Mouse (Mus musculus) forebrain, embryonic 15.5 days (tissue): ENCODE results near the gene Scaf11. TPM values are rescaled to one million over a fixed set of nuclear protein-coding genes. Genes with fewer than 3 reads are reported as not detected.

Experiments
- ATAC-seq: fragments of 200-750 bp; cut with Nextera tagmentation; replicated peaks from 2 replicates; pipeline ENCODE4 v1.8.0; 2017; ENCODE audit warnings: mild to moderate bottlenecking, moderate TSS enrichment, moderate library complexity
- H3K27ac ChIP-seq: fragments of 300-500 bp; sonication (generic); replicated peaks from 2 replicates; pipeline ENCODE4 v1.5.1; 2015; ENCODE audit warnings: mild to moderate bottlenecking, inconsistent platforms
- H3K27me3 ChIP-seq: fragments of 300-500 bp; sonication (generic); 2 replicates; pipeline ENCODE4 v1.6.1; 2015; ENCODE audit warnings: inconsistent platforms
- H3K36me3 ChIP-seq: fragments of 300-500 bp; sonication (generic); 2 replicates; pipeline ENCODE4 v1.6.1; 2015; ENCODE audit warnings: mild to moderate bottlenecking, inconsistent platforms
- H3K4me1 ChIP-seq: fragments of 300-500 bp; sonication (generic); 2 replicates; pipeline ENCODE4 v1.6.1; 2015; ENCODE audit warnings: inconsistent platforms
- H3K4me2 ChIP-seq: fragments of 300-500 bp; sonication (generic); replicated peaks from 2 replicates; pipeline ENCODE4 v1.6.1; 2015; ENCODE audit warnings: mild to moderate bottlenecking, inconsistent platforms
- H3K4me3 ChIP-seq: fragments of 300-500 bp; sonication (generic); 2 replicates; pipeline ENCODE4 v1.5.1; 2015; ENCODE audit warnings: mild to moderate bottlenecking, inconsistent platforms
- H3K9ac ChIP-seq: fragments of 300-500 bp; sonication (generic); replicated peaks from 2 replicates; pipeline ENCODE4 v1.6.1; 2015; ENCODE audit warnings: mild to moderate bottlenecking, inconsistent platforms
- H3K9me3 ChIP-seq: fragments of 300-500 bp; sonication (generic); 2 replicates; pipeline ENCODE4 v1.6.1; 2016; ENCODE audit warnings: inconsistent platforms
- WGBS: fragments of 180-500 bp; shearing (Covaris S2); methylation state at CpG from one replicate; pipeline ENCODE4 v1.1.7; 2015; ENCODE audit warnings: mixed read lengths; 5-methylcytosine and 5-hydroxymethylcytosine counted together
- polyA plus RNA-seq: library from polyadenylated mRNA; unstranded; fragments of >200 nt; fragmentation: Nextera tagmentation; extraction: Ambion mirVana; gene quantifications from 2 replicates; pipeline ENCODE4 v1.2.1, GENCODE M21; 2015

The Scaf11 gene
- polyA plus RNA-seq, 1 experiment from 2014 or later: 57.9 TPM

- peaks cover 32% of the 10 kb centered on the region for H3K36me3 ChIP-seq
- H3K9ac ChIP-seq: no peak overlapping the region
- no peaks in the 10 kb centered on the region for H3K27me3 ChIP-seq
- no peak overlapping the region for H3K27ac ChIP-seq
- no peaks in the 10 kb centered on the region for H3K9me3 ChIP-seq
- WGBS: 93% methylated on average over 1 of the region's 1 CpGs
- no peak for ATAC-seq
- no peak overlapping the region for H3K4me3 ChIP-seq
- no peaks in the 10 kb centered on the region for H3K4me1 ChIP-seq
- H3K4me2 ChIP-seq: no peak overlapping the region
Measured at GRCm38 (mm10) chr15:96434202-96434601, 26.4 kb downstream of the Scaf11 start.

DNA sequence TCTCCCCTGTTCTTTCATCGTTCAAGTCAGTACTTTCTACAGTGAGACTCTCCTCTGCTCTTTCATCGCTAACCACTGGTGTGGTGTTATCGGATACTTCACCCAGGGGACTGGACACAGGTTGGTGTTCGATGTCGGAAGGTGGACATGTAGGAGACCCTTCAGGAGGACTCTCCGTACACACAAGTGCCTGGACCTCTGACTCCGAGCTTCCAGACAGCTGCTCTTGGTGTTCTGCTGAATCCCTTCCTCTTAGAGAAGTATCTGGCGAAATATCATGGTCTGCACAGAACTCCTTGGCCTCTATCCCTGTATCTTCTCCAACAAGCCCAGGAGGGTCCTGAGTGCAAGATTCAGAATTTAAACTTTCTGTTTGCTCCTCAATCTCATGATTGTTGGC is 40.7 kb downstream of the Scaf11 start:
- WGBS: 94% methylated on average over 8 of the region's 8 CpGs

DNA sequence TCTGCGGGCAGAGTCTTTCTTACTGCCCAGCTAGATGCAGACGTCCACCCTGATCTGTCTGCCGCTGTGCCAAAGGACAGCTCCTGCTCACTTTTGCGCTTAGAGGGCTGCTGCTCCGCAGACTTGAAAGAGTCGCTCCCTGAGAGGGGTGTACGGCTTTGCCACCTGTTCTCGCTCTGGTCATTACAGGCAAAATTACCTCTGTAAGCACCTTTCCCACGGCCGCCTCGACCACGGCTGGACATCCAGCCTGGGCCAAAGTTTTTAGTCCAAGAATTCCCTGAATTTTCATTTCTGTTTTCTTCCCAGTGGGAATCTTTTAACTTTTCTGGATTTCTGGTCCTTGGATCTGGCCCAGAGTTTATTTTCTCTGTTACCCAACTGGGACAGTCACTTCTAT is 42.5 kb downstream of the Scaf11 start:
- no peaks in the 10 kb centered on the region for H3K9me3 ChIP-seq
- H3K27me3 ChIP-seq: no peaks in the 10 kb centered on the region
- H3K4me2 ChIP-seq: no peak overlapping the region
- H3K4me1 ChIP-seq: no peaks in the 10 kb centered on the region
- H3K36me3 ChIP-seq: peaks cover 80% of the 10 kb centered on the region
- H3K27ac ChIP-seq: no peak overlapping the region
- no peak overlapping the region for H3K4me3 ChIP-seq
- H3K9ac ChIP-seq: no peak overlapping the region
- 93% methylated on average over 12 of the region's 12 CpGs for WGBS
- ATAC-seq: no peak

More for the DNA sequence above, 40.7 kb downstream of the Scaf11 start:
- no peak overlapping the region for H3K4me3 ChIP-seq
- no peak overlapping the region for H3K4me2 ChIP-seq
- H3K36me3 ChIP-seq: peaks cover 67% of the 10 kb centered on the region
- no peak overlapping the region for H3K9ac ChIP-seq
- H3K27me3 ChIP-seq: no peaks in the 10 kb centered on the region
- no peaks in the 10 kb centered on the region for H3K4me1 ChIP-seq
- ATAC-seq: no peak
- H3K27ac ChIP-seq: no peak overlapping the region
- H3K9me3 ChIP-seq: no peaks in the 10 kb centered on the region

DNA sequence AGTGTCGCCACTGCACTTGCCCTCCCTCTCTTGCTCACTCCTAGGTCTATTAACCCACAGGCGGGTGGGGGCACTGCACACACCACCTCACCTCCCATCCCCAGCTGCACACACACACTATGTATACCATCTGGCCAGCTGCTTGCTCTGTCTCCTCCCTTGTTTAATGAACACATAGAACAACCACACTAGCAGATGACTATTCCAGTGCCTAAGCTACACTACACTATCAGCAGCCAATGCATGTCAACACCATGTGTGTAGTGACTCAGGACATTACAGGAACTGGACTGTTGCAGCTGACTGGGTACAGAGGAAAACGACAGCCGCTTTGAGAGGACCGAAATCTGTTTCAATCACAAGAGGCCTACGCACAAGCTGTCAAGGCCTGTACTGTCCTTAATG is 51.9 kb downstream of the Scaf11 start:
- Histone ChIP-seq H3K27ac (no peak overlapping the region), H3K9me3 (no peaks in the 10 kb centered on the region), H3K36me3 (peaks cover 31% of the 10 kb centered on the region), H3K9ac (no peak overlapping the region), H3K4me2 (no peak overlapping the region), H3K27me3 (no peaks in the 10 kb centered on the region), H3K4me1 (no peaks in the 10 kb centered on the region), H3K4me3 (no peak overlapping the region)
- 93% methylated on average over 6 of the region's 6 CpGs for WGBS
- 0 out of 2 replicates have a peak, but pooled peaks have one; percentile 38 for ATAC-seq

DNA sequence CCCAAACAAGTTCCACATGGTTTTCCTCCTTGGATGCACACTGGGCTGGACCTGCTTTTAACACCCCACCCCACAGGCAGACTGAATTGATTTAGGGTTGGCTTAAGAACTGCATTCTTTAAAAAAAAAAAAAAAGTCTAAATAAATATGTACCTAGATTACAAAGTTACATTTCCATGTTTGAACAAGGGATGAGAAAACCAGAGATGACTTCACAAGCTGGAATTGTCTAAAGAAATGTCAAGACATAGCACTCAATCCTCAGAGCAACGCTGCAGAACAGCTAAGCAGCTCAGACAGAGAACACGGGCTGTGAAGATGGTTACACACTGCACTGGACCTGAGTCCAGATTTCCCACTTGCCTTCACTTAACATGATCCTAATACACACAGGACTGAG is 53.5 kb downstream of the Scaf11 start:
- ATAC-seq: no peak
- peaks cover 32% of the 10 kb centered on the region for H3K36me3 ChIP-seq
- no peak overlapping the region for H3K9ac ChIP-seq
- no peaks in the 10 kb centered on the region for H3K4me1 ChIP-seq
- H3K4me2 ChIP-seq: no peak overlapping the region
- no peak overlapping the region for H3K4me3 ChIP-seq
- whole genome bisulfite sequencing: 87% methylated on average over 2 of the region's 2 CpGs
- H3K27me3 ChIP-seq: no peaks in the 10 kb centered on the region
- H3K27ac ChIP-seq: no peak overlapping the region
- H3K9me3 ChIP-seq: no peaks in the 10 kb centered on the region

DNA sequence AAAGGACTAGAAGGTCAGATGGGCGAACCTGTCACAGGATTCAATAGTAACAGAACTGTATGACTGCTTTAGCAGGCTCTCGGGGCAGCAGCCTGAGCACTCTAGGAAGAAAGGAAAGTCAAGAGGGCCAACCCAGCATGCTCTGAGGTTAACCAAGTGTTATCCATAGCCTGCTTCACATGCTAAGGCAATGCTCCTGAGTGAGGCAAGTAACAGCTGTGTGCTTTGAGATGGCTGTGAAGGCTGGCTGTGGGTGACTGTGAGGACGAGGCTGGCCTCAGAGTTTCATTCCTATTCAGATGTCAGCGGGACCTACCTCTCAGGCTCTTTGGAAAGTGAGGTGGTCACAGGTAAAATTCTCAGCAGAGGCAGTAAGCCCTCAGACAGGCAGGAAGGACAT is 54.4 kb downstream of the Scaf11 start:
- no peak for ATAC-seq
- Histone ChIP-seq H3K4me2 (no peak overlapping the region), H3K4me1 (no peaks in the 10 kb centered on the region), H3K27ac (no peak overlapping the region), H3K9ac (no peak overlapping the region), H3K9me3 (no peaks in the 10 kb centered on the region), H3K36me3 (peaks cover 35% of the 10 kb centered on the region), H3K27me3 (no peaks in the 10 kb centered on the region), H3K4me3 (no peak overlapping the region)
- 76% methylated on average over 4 of the region's 4 CpGs for WGBS

GRCm38 (mm10) chr15:96405548-96405947 is 55.1 kb downstream of the Scaf11 start:
- Histone ChIP-seq H3K4me3 (no peak overlapping the region), H3K9ac (no peak overlapping the region), H3K27me3 (no peaks in the 10 kb centered on the region), H3K4me1 (no peaks in the 10 kb centered on the region), H3K9me3 (no peaks in the 10 kb centered on the region), H3K4me2 (no peak overlapping the region), H3K36me3 (peaks cover 35% of the 10 kb centered on the region), H3K27ac (no peak overlapping the region)
- no peak for ATAC-seq
- WGBS: 87% methylated on average over 5 of the region's 5 CpGs

GRCm38 (mm10) chr15:96398333-96398732 is 62.3 kb downstream of the Scaf11 start:
- Histone ChIP-seq H3K9ac (no peak overlapping the region), H3K9me3 (no peaks in the 10 kb centered on the region), H3K36me3 (peaks cover 48% of the 10 kb centered on the region), H3K4me2 (no peak overlapping the region), H3K4me3 (no peak overlapping the region), H3K27ac (no peak overlapping the region), H3K27me3 (no peaks in the 10 kb centered on the region), H3K4me1 (no peaks in the 10 kb centered on the region)
- no peak for ATAC-seq
- 81% methylated on average over 10 of the region's 10 CpGs for WGBS

- Histone ChIP-seq H3K36me3 (peaks cover 48% of the 10 kb centered on the region), H3K4me3 (no peak overlapping the region), H3K4me2 (no peak overlapping the region), H3K9ac (no peak overlapping the region), H3K4me1 (no peaks in the 10 kb centered on the region), H3K9me3 (no peaks in the 10 kb centered on the region), H3K27ac (no peak overlapping the region), H3K27me3 (no peaks in the 10 kb centered on the region)
- ATAC-seq: no peak
- WGBS: 87% methylated on average over 8 of the region's 8 CpGs
Measured at GRCm38 (mm10) chr15:96396641-96397344, 63.9 kb downstream of the Scaf11 start.

GRCm38 (mm10) chr15:96395071-96395470 is 65.6 kb downstream of the Scaf11 start:
- Histone ChIP-seq H3K4me3 (no peak overlapping the region), H3K4me1 (no peaks in the 10 kb centered on the region), H3K9ac (no peak overlapping the region), H3K27ac (no peak overlapping the region), H3K36me3 (peaks cover 56% of the 10 kb centered on the region), H3K4me2 (no peak overlapping the region), H3K9me3 (no peaks in the 10 kb centered on the region), H3K27me3 (no peaks in the 10 kb centered on the region)
- 95% methylated on average over 6 of the region's 6 CpGs for WGBS
- no peak for ATAC-seq

DNA sequence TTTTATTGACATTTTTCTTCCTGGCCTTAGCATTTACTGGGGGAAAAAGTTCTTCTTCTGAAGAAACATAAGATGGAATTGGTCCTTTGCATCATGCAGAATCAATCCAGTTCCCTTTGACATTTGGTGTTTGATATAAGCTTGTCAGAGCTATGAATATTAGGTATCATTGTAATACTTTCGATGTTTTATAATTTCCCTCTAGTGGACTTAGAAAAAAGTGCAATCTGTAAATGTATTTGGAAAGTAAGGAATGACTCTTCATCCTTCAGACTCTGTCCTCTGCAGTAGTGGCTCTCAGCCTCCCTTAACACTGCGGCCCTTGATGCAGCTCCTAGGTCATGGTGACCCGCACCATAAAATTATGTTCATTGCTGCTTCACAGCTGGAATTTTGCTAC is 67.8 kb downstream of the Scaf11 start:
- WGBS: 93% methylated on average over 3 of the region's 3 CpGs
- no peaks in the 10 kb centered on the region for H3K27me3 ChIP-seq
- no peak overlapping the region for H3K4me2 ChIP-seq
- H3K9ac ChIP-seq: no peak overlapping the region
- H3K27ac ChIP-seq: no peak overlapping the region
- peaks cover 55% of the 10 kb centered on the region for H3K36me3 ChIP-seq
- no peak overlapping the region for H3K4me3 ChIP-seq
- no peaks in the 10 kb centered on the region for H3K9me3 ChIP-seq
- ATAC-seq: no peak
- no peaks in the 10 kb centered on the region for H3K4me1 ChIP-seq

DNA sequence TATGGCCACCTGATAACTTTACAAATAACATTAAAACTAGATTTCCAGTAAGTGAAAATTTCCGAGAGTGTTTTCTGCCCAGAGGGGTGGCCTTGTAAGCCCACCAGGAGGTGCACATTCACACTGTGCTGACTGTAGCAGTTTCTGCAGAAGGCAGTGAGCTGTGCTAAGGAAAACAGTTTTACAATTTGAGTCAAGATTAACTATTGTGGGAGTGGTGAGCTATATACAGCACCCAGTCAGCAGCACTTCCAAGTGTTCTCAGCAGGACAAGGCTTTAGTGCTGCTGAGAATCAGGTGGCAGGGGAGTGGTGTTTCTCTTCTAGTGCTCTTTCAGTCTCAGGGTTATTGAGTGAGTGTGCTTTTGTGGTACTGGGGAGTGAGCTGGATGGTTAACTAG is 72.1 kb downstream of the Scaf11 start:
- no peaks in the 10 kb centered on the region for H3K9me3 ChIP-seq

GRCm38 (mm10) chr15:96382223-96382622 is 78.4 kb downstream of the Scaf11 start:
- H3K27ac ChIP-seq: no peak overlapping the region
- no peaks in the 10 kb centered on the region for H3K9me3 ChIP-seq
- 90% methylated on average over 11 of the region's 11 CpGs for WGBS
- H3K9ac ChIP-seq: no peak overlapping the region
- no peaks in the 10 kb centered on the region for H3K27me3 ChIP-seq
- no peak overlapping the region for H3K4me2 ChIP-seq
- H3K4me3 ChIP-seq: no peak overlapping the region
- H3K36me3 ChIP-seq: peaks cover 32% of the 10 kb centered on the region
- no peak for ATAC-seq
- peaks cover 6% of the 10 kb centered on the region for H3K4me1 ChIP-seq

More for the DNA sequence above, 72.1 kb downstream of the Scaf11 start:
- Histone ChIP-seq H3K4me3 (no peak overlapping the region), H3K27ac (no peak overlapping the region), H3K9ac (no peak overlapping the region), H3K27me3 (no peaks in the 10 kb centered on the region), H3K4me1 (no peaks in the 10 kb centered on the region), H3K36me3 (peaks cover 36% of the 10 kb centered on the region), H3K4me2 (no peak overlapping the region)
- ATAC-seq: no peak
- 72% methylated on average over 1 of the region's 1 CpGs for WGBS
